Mouse (Mus musculus) limb, embryonic 15.5 days (tissue): ENCODE results near the gene Enpp1. TPM values are rescaled to one million over a fixed set of nuclear protein-coding genes. Genes with fewer than 3 reads are reported as not detected.
"Not testable (repeated sequence)": the region's sequence is repeated elsewhere in the genome, so short reads cannot be mapped to it uniquely, and the experiment has no call there.

ENCODE experiments used
- ATAC-seq: fragments of 200-750 bp; cut with Nextera tagmentation; 2 replicates; pipeline ENCODE4 v1.8.0; 2017; ENCODE audit warnings: low read depth, moderate TSS enrichment; ENCODE audit not compliant: insufficient number of reproducible peaks, low FRiP score, low TSS enrichment
- H3K27ac ChIP-seq: fragments of 300-500 bp; sonication (generic); 2 replicates; pipeline ENCODE4 v1.5.1; 2015; ENCODE audit warnings: moderate library complexity, mild to moderate bottlenecking, inconsistent platforms
- H3K27me3 ChIP-seq: fragments of 300-500 bp; sonication (generic); 2 replicates; pipeline ENCODE4 v1.6.1; 2015; ENCODE audit warnings: inconsistent platforms
- H3K36me3 ChIP-seq: fragments of 300-500 bp; sonication (generic); 2 replicates; pipeline ENCODE4 v1.6.1; 2015; ENCODE audit warnings: inconsistent platforms
- H3K4me1 ChIP-seq: fragments of 300-500 bp; sonication (generic); 2 replicates; pipeline ENCODE4 v1.6.1; 2015; ENCODE audit warnings: inconsistent platforms
- H3K4me2 ChIP-seq: fragments of 300-500 bp; sonication (generic); 2 replicates; pipeline ENCODE4 v1.6.1; 2015; ENCODE audit warnings: mild to moderate bottlenecking, inconsistent platforms
- H3K4me3 ChIP-seq: fragments of 300-500 bp; sonication (generic); 2 replicates; pipeline ENCODE4 v1.5.1; 2015; ENCODE audit warnings: mild to moderate bottlenecking, inconsistent platforms
- H3K9ac ChIP-seq: fragments of 300-500 bp; sonication (generic); 2 replicates; pipeline ENCODE4 v1.6.1; 2015; ENCODE audit warnings: inconsistent platforms
- H3K9me3 ChIP-seq: fragments of 300-500 bp; sonication (generic); 2 replicates; pipeline ENCODE4 v1.6.1; 2016; ENCODE audit warnings: inconsistent platforms
- WGBS: fragments of 180-500 bp; shearing (Covaris S2); methylation state at CpG from one replicate; pipeline ENCODE4 v1.1.7; 2015; 5-methylcytosine and 5-hydroxymethylcytosine counted together
- polyA plus RNA-seq: library from polyadenylated mRNA; unstranded; fragments of >200 nt; fragmentation: Nextera tagmentation; extraction: Ambion mirVana; gene quantifications from 2 replicates; pipeline ENCODE4 v1.2.1, GENCODE M21; 2015

Enpp1 gene
- polyA plus RNA-seq, 1 experiment from 2014 or later, result 9.4 TPM

DNA sequence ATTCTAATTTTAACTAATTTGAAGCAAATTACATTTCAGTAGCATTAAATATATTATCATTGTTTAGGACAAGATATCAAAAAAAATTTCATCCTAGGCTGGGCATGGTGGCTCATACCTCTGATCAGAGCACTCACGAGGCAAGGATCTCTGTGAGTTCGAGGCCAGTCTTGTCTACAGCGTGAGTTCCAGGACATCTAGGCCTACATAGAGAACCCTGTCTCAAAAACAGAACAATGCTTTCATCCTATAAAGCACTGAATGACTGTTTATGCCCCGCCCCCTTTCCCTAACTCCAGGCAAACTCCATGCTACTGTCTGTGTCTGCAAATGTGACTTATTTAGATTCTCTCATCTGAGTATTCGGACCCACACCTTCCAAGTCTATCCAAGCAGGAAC lies 80.8 kb downstream of the Enpp1 start:
- Histone ChIP-seq H3K4me3 (no peak overlapping the region), H3K4me2 (no peak overlapping the region), H3K27me3 (no peaks in the 10 kb centered on the region), H3K27ac (no peak overlapping the region), H3K9me3 (no peaks in the 10 kb centered on the region), H3K4me1 (peaks cover 7% of the 10 kb centered on the region; the same call in 1 of the 2 replicates), H3K36me3 (no peaks in the 10 kb centered on the region), H3K9ac (no peak overlapping the region)
- 93% methylated on average over 5 of the region's 5 CpGs for WGBS
- no peak for ATAC-seq

DNA sequence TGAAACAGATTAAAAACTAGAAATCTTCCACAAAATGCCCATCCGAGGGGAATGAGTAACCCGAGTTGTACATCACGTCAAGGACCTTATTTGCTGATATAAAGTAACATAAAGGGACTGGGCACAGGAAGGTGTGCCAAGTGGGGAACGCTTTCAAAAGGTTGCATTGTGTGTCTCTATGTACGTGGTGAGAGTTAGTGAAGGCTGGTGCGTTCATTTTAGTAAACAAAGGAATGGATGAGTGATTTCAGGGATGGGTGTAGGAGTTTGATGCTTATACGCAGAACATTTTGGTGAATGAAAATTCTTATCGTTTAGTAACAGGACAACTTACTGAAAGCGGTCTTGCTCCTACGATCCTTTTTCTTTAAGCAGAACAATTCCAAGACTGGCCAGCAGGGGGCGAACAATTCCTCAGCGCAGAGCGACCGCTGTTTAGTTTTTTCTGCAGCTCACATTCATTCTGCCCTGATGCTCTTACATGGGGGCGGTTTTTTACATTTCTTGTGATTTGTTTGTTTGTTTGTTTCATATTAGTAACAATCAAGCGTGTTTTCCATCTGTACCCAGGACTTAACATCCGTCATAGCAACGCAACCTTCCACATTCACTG lies 81.4 kb downstream of the Enpp1 start:
- no peaks in the 10 kb centered on the region for H3K36me3 ChIP-seq
- H3K4me1 ChIP-seq, result peaks cover 7% of the 10 kb centered on the region; the same call in 1 of the 2 replicates
- ATAC-seq, result no peak
- H3K9ac ChIP-seq, result no peak overlapping the region
- no peak overlapping the region for H3K4me3 ChIP-seq
- no peaks in the 10 kb centered on the region for H3K27me3 ChIP-seq
- WGBS, result 23% methylated on average over 18 of the region's 18 CpGs
- no peaks in the 10 kb centered on the region for H3K9me3 ChIP-seq
- no peak overlapping the region for H3K4me2 ChIP-seq
- no peak overlapping the region for H3K27ac ChIP-seq

DNA sequence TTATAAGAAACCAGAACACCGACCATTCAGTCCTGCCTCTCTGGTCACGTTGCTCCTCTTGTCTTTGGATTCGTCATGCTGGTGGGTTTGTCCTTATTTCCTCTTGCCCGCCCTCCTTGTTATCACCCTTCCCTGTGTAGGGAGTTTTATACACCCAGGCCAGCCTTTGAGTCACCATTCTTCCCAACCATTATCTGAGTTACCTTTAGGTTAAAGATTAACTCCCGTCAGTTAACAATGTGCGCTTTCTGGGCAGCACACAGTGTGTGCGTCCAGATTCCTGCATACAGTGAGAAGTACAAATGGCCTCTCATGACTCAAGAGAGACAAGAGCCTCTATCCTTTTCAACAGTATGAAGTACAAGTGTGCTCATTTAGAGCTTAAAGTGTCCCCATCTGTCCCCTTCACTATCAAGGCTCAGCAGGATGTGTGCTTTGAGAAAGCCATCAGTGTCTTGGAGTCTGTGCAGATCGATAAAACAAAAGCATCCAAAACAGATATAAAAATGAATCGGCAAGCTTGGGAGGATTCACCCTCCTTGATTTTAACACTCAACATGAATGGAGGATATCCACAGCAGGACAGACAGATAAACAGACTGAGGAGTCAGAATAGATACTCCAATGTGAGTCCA lies 82.8 kb downstream of the Enpp1 start:
- no peaks in the 10 kb centered on the region for H3K36me3 ChIP-seq
- H3K4me1 ChIP-seq, result peaks cover 4% of the 10 kb centered on the region; the same call in 1 of the 2 replicates
- 82% methylated on average over 9 of the region's 9 CpGs for WGBS
- H3K27ac ChIP-seq, result no peak overlapping the region
- no peak overlapping the region for H3K9ac ChIP-seq
- H3K4me3 ChIP-seq, result no peak overlapping the region
- H3K9me3 ChIP-seq, result no peaks in the 10 kb centered on the region
- no peaks in the 10 kb centered on the region for H3K27me3 ChIP-seq
- ATAC-seq, result no peak
- no peak overlapping the region for H3K4me2 ChIP-seq

DNA sequence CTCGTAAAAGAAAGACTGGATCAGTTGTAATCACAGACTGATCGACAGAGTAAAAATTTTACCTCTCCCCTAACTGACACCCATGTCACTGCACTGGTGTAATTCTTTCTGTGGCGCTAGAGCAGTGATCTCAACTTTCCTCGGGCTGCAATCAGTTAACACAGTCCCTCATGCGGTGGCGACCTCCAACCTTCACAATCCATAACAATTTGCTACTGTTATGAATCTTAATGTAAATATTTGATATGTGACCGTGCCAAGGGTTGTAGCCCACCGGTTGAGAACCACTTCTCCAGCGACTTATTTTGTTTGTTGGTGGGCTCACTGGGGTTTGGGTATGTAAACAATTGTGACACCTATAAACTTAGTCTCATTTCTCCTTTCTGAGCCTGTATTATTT lies 83.5 kb downstream of the Enpp1 start:
- no peaks in the 10 kb centered on the region for H3K9me3 ChIP-seq
- WGBS, result 62% methylated on average over 9 of the region's 9 CpGs
- no peaks in the 10 kb centered on the region for H3K27me3 ChIP-seq
- no peak overlapping the region for H3K9ac ChIP-seq
- H3K4me3 ChIP-seq, result no peak overlapping the region
- peaks cover 4% of the 10 kb centered on the region; the same call in 1 of the 2 replicates for H3K4me1 ChIP-seq
- no peaks in the 10 kb centered on the region for H3K36me3 ChIP-seq
- ATAC-seq, result no peak
- H3K27ac ChIP-seq, result no peak overlapping the region
- H3K4me2 ChIP-seq, result no peak overlapping the region

DNA sequence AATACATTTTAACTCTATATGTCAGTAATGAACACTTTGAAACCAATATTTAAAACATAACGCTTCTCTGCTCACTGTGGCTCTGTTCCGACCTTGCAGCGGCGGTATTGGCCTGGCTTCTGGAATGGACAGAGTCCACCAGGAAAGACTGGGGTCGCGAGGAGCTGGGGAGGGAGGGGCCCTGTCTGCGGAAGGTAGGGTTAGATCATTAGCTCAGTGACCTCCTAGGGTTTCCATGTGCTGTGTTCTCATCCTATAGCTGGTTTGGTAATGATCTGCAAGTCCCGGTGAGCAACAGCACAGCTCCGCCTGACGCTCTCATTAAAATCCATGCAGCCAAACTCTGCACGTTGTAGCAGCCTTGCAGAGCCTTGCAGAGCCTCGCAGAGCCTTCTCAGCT lies 84.7 kb downstream of the Enpp1 start:
- no peak overlapping the region for H3K9ac ChIP-seq
- H3K27me3 ChIP-seq, result no peaks in the 10 kb centered on the region
- no peak for ATAC-seq
- peaks cover 4% of the 10 kb centered on the region; the same call in 1 of the 2 replicates for H3K4me1 ChIP-seq
- WGBS, result 47% methylated on average over 12 of the region's 12 CpGs
- H3K4me3 ChIP-seq, result no peak overlapping the region
- no peaks in the 10 kb centered on the region for H3K36me3 ChIP-seq
- no peak overlapping the region for H3K4me2 ChIP-seq
- no peak overlapping the region for H3K27ac ChIP-seq
- no peaks in the 10 kb centered on the region for H3K9me3 ChIP-seq

DNA sequence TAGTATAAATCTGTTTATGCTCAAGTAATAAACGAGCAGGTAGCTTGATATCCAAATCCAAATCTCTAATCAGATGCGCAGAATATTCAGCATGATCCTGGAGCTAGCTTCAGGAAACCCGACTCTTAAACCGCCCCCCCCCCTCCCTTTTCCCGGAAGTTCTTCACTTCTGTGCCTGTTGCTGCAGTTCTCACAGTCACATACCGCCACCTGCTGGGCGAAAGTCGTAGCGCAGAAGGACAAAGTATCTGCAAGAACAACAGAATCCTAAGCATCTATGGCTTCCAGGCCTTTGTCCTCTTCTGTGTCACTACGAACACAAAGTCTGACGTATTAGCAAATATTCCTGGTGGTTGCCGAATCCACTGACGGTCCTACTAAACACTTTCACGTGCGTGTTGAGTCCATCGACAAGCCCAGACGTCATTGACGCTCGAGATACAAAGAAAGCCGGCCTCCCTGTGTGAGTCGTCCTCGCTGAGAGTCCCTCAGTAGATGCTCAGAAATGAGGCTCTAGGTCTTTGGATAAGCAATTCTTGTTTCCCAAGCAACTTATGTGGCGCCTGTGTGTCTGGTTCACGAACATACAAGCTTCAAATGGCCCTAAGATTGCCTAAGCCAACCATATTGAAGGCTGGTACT lies 86.8 kb downstream of the Enpp1 start:
- H3K36me3 ChIP-seq, result no peaks in the 10 kb centered on the region
- no peak overlapping the region for H3K4me3 ChIP-seq
- 42% methylated on average over 24 of the region's 24 CpGs for WGBS
- H3K4me2 ChIP-seq, result 0 out of 2 replicates have a peak overlapping the region, but pooled peaks have one; percentile 15
- H3K9me3 ChIP-seq, result no peaks in the 10 kb centered on the region
- H3K27me3 ChIP-seq, result no peaks in the 10 kb centered on the region
- no peak overlapping the region for H3K9ac ChIP-seq
- H3K27ac ChIP-seq, result no peak overlapping the region
- peaks cover 4% of the 10 kb centered on the region; the same call in 1 of the 2 replicates for H3K4me1 ChIP-seq
- ATAC-seq, result no peak

DNA sequence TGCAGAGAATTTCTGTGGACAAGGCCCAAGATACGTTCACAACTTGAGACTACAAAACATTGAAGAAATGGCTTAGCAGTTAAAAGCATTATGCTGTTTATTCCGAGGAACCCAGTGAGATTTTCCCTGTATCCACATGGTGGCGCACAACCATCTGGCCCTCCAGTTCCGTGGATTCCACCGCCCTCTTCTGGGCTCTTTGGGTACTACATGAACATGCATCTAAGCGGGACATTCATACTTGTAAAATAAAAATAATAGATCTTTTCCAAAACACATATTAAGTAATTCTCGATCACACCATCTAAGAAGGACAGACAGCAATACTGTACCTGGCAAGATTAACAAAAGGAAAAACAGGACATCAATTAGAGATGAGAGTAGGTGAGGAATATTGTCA lies 89.4 kb downstream of the Enpp1 start:
- WGBS, result 28% methylated on average over 7 of the region's 7 CpGs
- no peak overlapping the region for H3K4me2 ChIP-seq
- H3K36me3 ChIP-seq, result no peaks in the 10 kb centered on the region
- H3K9me3 ChIP-seq, result no peaks in the 10 kb centered on the region
- no peak overlapping the region for H3K9ac ChIP-seq
- H3K27me3 ChIP-seq, result no peaks in the 10 kb centered on the region
- ATAC-seq, result no peak
- peaks cover 4% of the 10 kb centered on the region; the same call in 1 of the 2 replicates for H3K4me1 ChIP-seq
- H3K27ac ChIP-seq, result no peak overlapping the region
- no peak overlapping the region for H3K4me3 ChIP-seq

DNA sequence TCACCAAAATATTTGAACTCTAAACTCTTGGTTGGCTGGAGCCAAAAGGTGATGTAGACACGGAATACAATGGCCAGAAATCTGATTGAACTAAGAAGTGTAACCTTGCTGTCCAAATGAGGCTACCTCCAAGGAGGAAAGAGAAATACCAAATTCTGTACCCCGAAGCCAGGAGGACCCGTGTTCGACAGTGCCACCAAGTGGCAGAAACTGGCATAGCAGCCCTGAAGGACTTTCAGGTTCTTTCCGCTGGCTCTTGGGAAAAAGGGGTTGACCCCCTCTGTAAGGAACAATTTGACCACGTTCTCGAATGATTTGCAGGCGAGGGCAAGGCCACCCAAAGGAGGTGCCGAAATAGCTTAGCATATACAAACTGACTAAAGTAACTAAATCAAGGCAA lies 90.4 kb downstream of the Enpp1 start:
- H3K9me3 ChIP-seq, result no peaks in the 10 kb centered on the region
- no peak overlapping the region for H3K9ac ChIP-seq
- H3K27ac ChIP-seq, result peak overlapping the region; percentile 8; the same call in 1 of the 2 replicates
- no peaks in the 10 kb centered on the region for H3K4me1 ChIP-seq
- 27% methylated on average over 9 of the region's 9 CpGs for WGBS
- H3K27me3 ChIP-seq, result no peaks in the 10 kb centered on the region
- no peak for ATAC-seq
- no peak overlapping the region for H3K4me3 ChIP-seq
- no peaks in the 10 kb centered on the region for H3K36me3 ChIP-seq
- no peak overlapping the region for H3K4me2 ChIP-seq

DNA sequence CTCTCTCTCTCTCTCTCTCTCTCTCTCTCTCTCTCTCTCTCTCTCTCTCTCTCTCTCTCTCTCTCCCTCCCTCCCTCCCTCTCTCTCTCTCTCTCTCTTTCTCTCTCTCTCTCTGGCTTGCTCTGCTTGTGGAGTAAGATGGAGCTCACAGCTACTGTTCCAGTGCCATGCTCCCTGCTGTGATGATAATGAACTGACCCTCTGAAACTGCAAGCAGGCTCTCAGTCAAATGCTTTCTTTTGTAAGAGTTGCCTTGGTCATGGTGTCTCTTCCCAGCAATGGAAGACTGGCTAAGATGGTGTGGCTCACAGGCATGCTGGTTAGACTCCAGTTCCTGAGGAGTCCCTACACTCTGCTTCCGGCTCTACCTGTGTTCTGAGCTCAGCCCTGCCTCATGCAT lies 95.4 kb downstream of the Enpp1 start:
- not testable (repeated sequence) for H3K4me2 ChIP-seq, H3K4me1 ChIP-seq, H3K27ac ChIP-seq, H3K36me3 ChIP-seq, H3K9ac ChIP-seq, H3K27me3 ChIP-seq, ATAC-seq, H3K9me3 ChIP-seq, H3K4me3 ChIP-seq
- WGBS, result 94% methylated on average over 1 of the region's 1 CpGs

DNA sequence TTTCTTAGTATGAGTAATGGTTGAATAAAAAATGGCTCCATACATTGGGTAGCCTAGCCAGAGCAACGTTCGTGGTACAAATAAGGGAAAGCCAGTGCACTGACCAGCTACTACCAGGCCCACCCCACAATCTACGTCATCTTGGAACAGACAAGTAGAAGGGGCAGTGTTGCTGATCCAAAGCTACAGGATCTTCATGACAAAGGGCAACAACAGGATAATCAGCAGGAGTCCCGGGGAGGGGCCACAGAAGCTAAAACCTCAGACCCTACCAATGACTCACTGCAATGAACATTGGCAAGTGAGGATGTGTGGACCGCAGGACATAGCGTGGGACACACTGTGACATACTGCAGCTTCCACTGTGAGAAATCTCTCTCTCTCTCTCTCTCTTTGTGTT lies 96.2 kb downstream of the Enpp1 start:
- Histone ChIP-seq H3K9me3 (no peaks in the 10 kb centered on the region), H3K36me3 (no peaks in the 10 kb centered on the region), H3K4me2 (no peak overlapping the region), H3K9ac (no peak overlapping the region), H3K4me3 (no peak overlapping the region), H3K27me3 (no peaks in the 10 kb centered on the region), H3K27ac (no peak overlapping the region), H3K4me1 (no peaks in the 10 kb centered on the region)
- ATAC-seq, result no peak
- 92% methylated on average over 6 of the region's 6 CpGs for WGBS

DNA sequence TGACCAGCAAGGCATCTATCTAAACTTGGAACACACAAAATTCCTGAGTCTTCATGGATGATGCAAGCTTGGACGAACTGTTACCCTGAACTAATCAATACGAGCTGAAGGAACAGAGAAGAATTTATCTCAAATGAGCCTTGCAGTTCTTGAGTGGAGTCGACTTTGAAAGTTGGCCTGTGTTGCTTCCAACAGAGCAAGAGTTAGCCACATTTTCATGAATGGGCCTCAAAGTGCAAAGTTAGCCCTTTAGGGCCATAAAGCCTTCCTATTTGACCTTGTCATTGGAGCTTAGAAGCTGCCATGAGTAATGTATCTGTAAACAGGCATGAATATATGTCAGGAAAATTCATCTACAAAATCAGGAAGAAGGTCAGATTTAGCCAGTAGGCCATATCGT lies 97.2 kb downstream of the Enpp1 start:
- Histone ChIP-seq H3K4me3 (no peak overlapping the region), H3K27ac (no peak overlapping the region), H3K4me1 (no peaks in the 10 kb centered on the region), H3K27me3 (no peaks in the 10 kb centered on the region), H3K4me2 (no peak overlapping the region), H3K36me3 (no peaks in the 10 kb centered on the region), H3K9me3 (no peaks in the 10 kb centered on the region), H3K9ac (no peak overlapping the region)
- no peak for ATAC-seq
- WGBS, result 86% methylated on average over 4 of the region's 4 CpGs

DNA sequence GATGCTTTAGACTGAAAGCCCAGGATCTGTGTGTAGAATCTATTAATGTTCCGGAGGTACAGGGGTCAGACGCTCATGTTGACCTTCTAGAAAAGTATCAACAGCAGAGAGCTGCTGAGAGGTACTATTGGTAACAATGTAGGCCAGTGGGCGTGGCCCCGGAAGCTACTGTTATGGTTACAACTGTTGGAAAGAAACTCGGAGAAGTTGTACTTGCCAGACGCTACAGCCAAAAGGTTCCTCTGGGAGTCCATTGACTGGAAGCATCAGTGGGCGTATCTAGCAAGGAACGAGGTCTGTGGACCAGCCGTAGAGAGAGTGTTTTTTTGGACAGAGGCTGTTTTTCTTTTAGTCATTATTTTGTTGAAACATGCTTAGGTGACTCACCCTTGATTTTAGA lies 102.2 kb downstream of the Enpp1 start:
- no peaks in the 10 kb centered on the region for H3K36me3 ChIP-seq

More for the DNA sequence above, 102.2 kb downstream of the Enpp1 start:
- H3K27ac ChIP-seq, result no peak overlapping the region
- no peaks in the 10 kb centered on the region for H3K27me3 ChIP-seq
- no peaks in the 10 kb centered on the region for H3K9me3 ChIP-seq
- no peak overlapping the region for H3K9ac ChIP-seq
- ATAC-seq, result no peak
- no peaks in the 10 kb centered on the region for H3K4me1 ChIP-seq
- no peak overlapping the region for H3K4me3 ChIP-seq
- no peak overlapping the region for H3K4me2 ChIP-seq
- 80% methylated on average over 9 of the region's 9 CpGs for WGBS
